Mouse (Mus musculus) retina, postnatal 1 day (tissue): ENCODE data around the gene Ptprg.
A peak's percentile ranks its signal among the peaks of the same experiment; 100 is the strongest.

Experiments
- DNase-seq: peaks from one replicate; pipeline ENCODE4 v3.0.0-alpha.2; 2012

The Ptprg gene

GRCm38 (mm10) chr14:12167215-12167614 lies 613.9 kb downstream of the Ptprg start:
- DNase-seq: no peak

- DNase-seq: no peak
Measured at GRCm38 (mm10) chr14:12167651-12168050, 614.3 kb downstream of the Ptprg start.

- DNase-seq: peak; percentile 43
Measured at GRCm38 (mm10) chr14:12177436-12177835, 624.1 kb downstream of the Ptprg start.

GRCm38 (mm10) chr14:12178645-12179044 lies 625.3 kb downstream of the Ptprg start:
- DNase-seq: no peak

- DNase-seq: no peak
Measured at GRCm38 (mm10) chr14:12180116-12180515, 626.8 kb downstream of the Ptprg start.

- peak; percentile 92 for DNase-seq
Measured at GRCm38 (mm10) chr14:12185040-12185439, 631.7 kb downstream of the Ptprg start.

- no peak for DNase-seq
Measured at GRCm38 (mm10) chr14:12188352-12188751, 635.0 kb downstream of the Ptprg start.

GRCm38 (mm10) chr14:12189266-12189665 lies 635.9 kb downstream of the Ptprg start:
- DNase-seq: no peak

GRCm38 (mm10) chr14:12189717-12190600 lies 636.6 kb downstream of the Ptprg start:
- peak; percentile 94 for DNase-seq

GRCm38 (mm10) chr14:12191076-12191475 lies 637.7 kb downstream of the Ptprg start:
- DNase-seq: no peak

GRCm38 (mm10) chr14:12198735-12199134 lies 645.4 kb downstream of the Ptprg start:
- DNase-seq: no peak

GRCm38 (mm10) chr14:12199956-12200950 lies 646.9 kb downstream of the Ptprg start:
- DNase-seq: peak; percentile 37

- peak; percentile 71 for DNase-seq
Measured at GRCm38 (mm10) chr14:12202214-12202613, 648.9 kb downstream of the Ptprg start.

GRCm38 (mm10) chr14:12203081-12203480 lies 649.7 kb downstream of the Ptprg start:
- DNase-seq: peak; percentile 34

- no peak for DNase-seq
Measured at GRCm38 (mm10) chr14:12206138-12206537, 652.8 kb downstream of the Ptprg start.

- DNase-seq: peak; percentile 44
Measured at GRCm38 (mm10) chr14:12208554-12208953, 655.2 kb downstream of the Ptprg start.

- DNase-seq: no peak
Measured at GRCm38 (mm10) chr14:12218544-12219150, 665.3 kb downstream of the Ptprg start.

- peak; percentile 11 for DNase-seq
Measured at GRCm38 (mm10) chr14:12219877-12220276, 666.5 kb downstream of the Ptprg start.

GRCm38 (mm10) chr14:12220540-12220939 lies 667.2 kb downstream of the Ptprg start:
- DNase-seq: peak; percentile 58

GRCm38 (mm10) chr14:12221571-12221970 lies 668.2 kb downstream of the Ptprg start:
- peak; percentile 73 for DNase-seq

- no peak for DNase-seq
Measured at GRCm38 (mm10) chr14:12243726-12244125, 690.4 kb downstream of the Ptprg start.

- DNase-seq: no peak
Measured at GRCm38 (mm10) chr14:12276031-12276430, 722.7 kb downstream of the Ptprg start.

- no peak for DNase-seq
Measured at GRCm38 (mm10) chr14:12283641-12284040, 730.3 kb downstream of the Ptprg start, which contains the start of gene Gm49355. Gene Gm49355 (plus strand): TSS chr14:12283976.
